8 mouse cellular contexts compared by ENCODE assay signal in the genomic region with DNA sequence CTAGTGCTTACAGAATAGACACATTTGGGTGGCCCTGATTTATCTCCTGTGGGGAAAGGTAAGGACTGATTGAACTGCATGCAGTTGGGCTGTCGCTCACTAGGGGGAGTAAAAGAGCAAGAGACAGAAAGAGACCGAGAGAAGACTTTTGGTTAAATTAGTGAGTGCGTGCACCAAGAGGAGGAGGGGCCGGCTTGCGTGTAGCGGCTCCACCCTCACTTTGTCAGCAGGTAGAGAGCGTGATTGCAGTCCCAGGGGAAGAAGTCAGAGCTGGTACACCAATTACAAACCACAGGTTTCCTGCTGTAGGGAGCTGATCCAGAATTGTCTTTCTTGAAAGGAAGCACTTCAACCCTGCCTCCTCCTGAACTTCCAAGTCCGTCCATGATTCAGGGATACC. TPM values are rescaled to one million over a fixed set of nuclear protein-coding genes. Genes with fewer than 3 reads are reported as not detected.
A peak's percentile ranks its signal among the peaks of the same experiment; 100 is the strongest.
DNase-seq lines count a peak whose midpoint lies in the region; ATAC-seq lines count a peak whose summit lies in the region.

A gene (plus strand): TSS at position 316 of the 400 bp plus-strand sequence.

- peak; percentile 52 for DNase-seq in MEL-GATA-1-ER (ENCODE audit: extremely low read depth, low read depth)
- peak; percentile 90 for DNase-seq in cerebellum, adult 8-10 months
- peak; percentile 82 for DNase-seq in forelimb bud, embryonic 11.5 days (ENCODE audit: low read depth, low spot score)
- DNase-seq in layer of hippocampus, adult 9-10 months (ENCODE audit: low spot score), result peak; percentile 80
- DNase-seq in ovary, postnatal 10 days (ENCODE audit: low spot score), result peak; percentile 70
- peak; percentile 80 to 91 for DNase-seq in thymus, postnatal 10 days (ENCODE audit: low spot score in 2 of 2)

- H3K9ac ChIP-seq in lung, embryonic 16.5 days (ENCODE audit: low read length), result peak within 1 kb of the TSS; percentile 63

- 0% methylated on average over 8 of the region's 8 CpGs for WGBS in lung, embryonic 16.5 days

- no peaks in the 10 kb centered on the region for H3K27me3 ChIP-seq in lung, embryonic 16.5 days (ENCODE audit: control insufficient read depth, insufficient read depth, low read depth, low read length)

- H3K27ac ChIP-seq in lung, embryonic 16.5 days (ENCODE audit: low read length), result peak within 1 kb of the TSS; percentile 78

- peak within 1 kb of the TSS; percentile 53 for H3K4me2 ChIP-seq in lung, embryonic 16.5 days (ENCODE audit: low read depth, low read length)

- no peaks in the 10 kb centered on the region for H3K9me3 ChIP-seq in lung, embryonic 16.5 days (ENCODE audit: control insufficient read depth, low read length)

- peak; percentile 91 to 95 for ATAC-seq in hematopoietic stem cell, adult 5-6 weeks (replicated peaks in 1 of 2; ENCODE audit: insufficient read depth in 1 of 2, low FRiP score in 2 of 2, low TSS enrichment in 1 of 2, low read depth in 1 of 2, poor library complexity in 2 of 2, severe bottlenecking in 2 of 2)
- ATAC-seq in lung, embryonic 16.5 days (ENCODE audit: low read depth), result peak; percentile 96

- no peaks in the 10 kb centered on the region for H3K36me3 ChIP-seq in lung, embryonic 16.5 days (ENCODE audit: control insufficient read depth, insufficient read depth, low read length)

- peaks cover 2% of the 10 kb centered on the region; the same call in 1 of the 2 replicates for H3K4me1 ChIP-seq in lung, embryonic 16.5 days (replicated peaks; ENCODE audit: control insufficient read depth, insufficient read depth, low read length)

- peak within 1 kb of the TSS; percentile 54 for H3K4me3 ChIP-seq in lung, embryonic 16.5 days (ENCODE audit: low read length)

RNA-seq across cellular contexts. Expression of the gene that starts here (rescaled TPM):
- total RNA-seq in hematopoietic stem cell, adult 5-6 weeks (2017), result 0.69 TPM in 1 of 2 replicates, not detected in the other
- polyA plus RNA-seq in lung, embryonic 16.5 days (2015; fragmentation: Nextera tagmentation; extraction: Ambion mirVana), result 15.8 and 16.5 TPM in 2 replicates

Comparison
In these comparisons a context has a peak if more than half of its experiments do, and no peak if none do; other contexts are left out.
1. Peak in every context shown above with its lines: DNase-seq, ATAC-seq, H3K4me3 ChIP-seq and H3K27ac ChIP-seq.
2. Peak in ATAC-seq in hematopoietic stem cell, adult 5-6 weeks; RNA of the gene not detected or under 1 TPM.